Mouse (Mus musculus) mouse embryonic stem cell (cell line): ENCODE measurements around the gene Taco1.
"Not testable (repeated sequence)": the region's sequence is repeated elsewhere in the genome, so short reads cannot be mapped to it uniquely, and the experiment has no call there.

Experiments used
- in situ Hi-C, 2 experiments: fragments of 300-500 bp; cut with MboI; formaldehyde crosslinking; loops; 1 replicate in 1 of 2; 3 replicates in 1 of 2; pipeline ENCODE4 v1.14.3; 2019 to 2020; ENCODE audit warnings: low sequenced_read_pairs in 2 of 2, low pct_unique_long_range_greater_than_20kb in 1 of 2, mixed read lengths in 1 of 2; ENCODE audit not compliant: unreplicated experiment in 1 of 2

Taco1 gene

GRCm38 (mm10) chr11:106065923-106066571 is at the start of gene Taco1:
Taco1 (plus strand) TSS chr11:106066061.
- in situ Hi-C loops: no loop called here

- in situ Hi-C loops: no loop called here
These were observed 49.4 kb upstream of the Taco1 start for GRCm38 (mm10) chr11:106016440-106016839.

GRCm38 (mm10) chr11:106020051-106020763 is 45.7 kb upstream of the Taco1 start:
- in situ Hi-C loops: no loop called here

GRCm38 (mm10) chr11:106025774-106026173 is 40.1 kb upstream of the Taco1 start:
- in situ Hi-C loops: no loop called here

- in situ Hi-C loops: no loop called here
These were observed 39.3 kb upstream of the Taco1 start for GRCm38 (mm10) chr11:106026465-106027151.

GRCm38 (mm10) chr11:106027607-106028006 is 38.3 kb upstream of the Taco1 start:
- in situ Hi-C loops: no loop called here

- in situ Hi-C loops: not testable (repeated sequence)
These were observed 33.8 kb upstream of the Taco1 start for GRCm38 (mm10) chr11:106032074-106032473.

- in situ Hi-C loops: no loop called here
These were observed 32.4 kb upstream of the Taco1 start for GRCm38 (mm10) chr11:106033491-106033919.

- in situ Hi-C loops: no loop called here
These were observed 30.9 kb upstream of the Taco1 start for GRCm38 (mm10) chr11:106034986-106035385.

GRCm38 (mm10) chr11:106036548-106037417 is 29.1 kb upstream of the Taco1 start, which contains the start of gene Dcaf7:
Dcaf7 (plus strand) TSS chr11:106036872.
- in situ Hi-C loops: no loop called here

- in situ Hi-C loops: no loop called here
These were observed 28.5 kb upstream of the Taco1 start for GRCm38 (mm10) chr11:106037418-106037751.

GRCm38 (mm10) chr11:106044349-106044748 is 21.5 kb upstream of the Taco1 start:
- in situ Hi-C loops: no loop called here

GRCm38 (mm10) chr11:106045256-106045655 is 20.6 kb upstream of the Taco1 start:
- in situ Hi-C loops: no loop called here

GRCm38 (mm10) chr11:106045780-106046179 is 20.1 kb upstream of the Taco1 start:
- in situ Hi-C loops: no loop called here

- in situ Hi-C loops: no loop called here
These were observed 19.3 kb upstream of the Taco1 start for GRCm38 (mm10) chr11:106046584-106046983.

- in situ Hi-C loops: no loop called here
These were observed 11.9 kb upstream of the Taco1 start for GRCm38 (mm10) chr11:106053921-106054320.

- in situ Hi-C loops: no loop called here
These were observed 11.3 kb upstream of the Taco1 start for GRCm38 (mm10) chr11:106054600-106054999.

- in situ Hi-C loops: no loop called here
These were observed 10.5 kb upstream of the Taco1 start for GRCm38 (mm10) chr11:106055341-106055740.
